Mouse (Mus musculus) heart, adult 2 months (tissue): ENCODE measurements around the gene Tln1.

ENCODE experiments used
- CTCF ChIP-seq: fragments of 200-600 bp; IDR thresholded peaks from 2 replicates; pipeline ENCODE4 v1.8.1; 2022; ENCODE audit warnings: antibody characterized with exemption, mild to moderate bottlenecking, moderate library complexity
- POLR2A ChIP-seq: fragments of 200-500 bp; IDR thresholded peaks from 2 replicates; pipeline ENCODE4 v1.6.1; 2011; ENCODE audit warnings: mild to moderate bottlenecking, low read depth, low read length, control low read depth; ENCODE audit not compliant: insufficient read depth

DNA sequence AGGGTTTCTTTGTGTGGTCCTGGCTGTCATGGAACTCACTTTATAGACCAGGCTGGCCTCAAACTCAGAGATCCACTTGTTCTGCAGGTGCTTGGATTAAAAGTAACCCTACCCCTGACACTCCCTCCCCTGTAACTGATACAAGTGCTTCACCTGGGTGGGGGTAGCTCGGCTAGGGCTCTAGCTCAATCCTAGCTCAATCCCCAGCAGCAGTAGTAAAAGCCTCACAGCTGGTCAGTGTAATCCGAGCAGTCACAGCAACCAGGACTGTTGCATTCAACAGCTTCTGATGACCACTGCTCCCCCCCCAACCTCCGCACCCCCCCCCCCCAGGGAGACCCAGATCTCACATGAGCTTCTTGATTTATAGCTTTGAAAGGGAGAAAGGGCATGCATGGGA, 20.4 kb downstream of the Tln1 start:
- TF ChIP-seq POLR2A (no peak), CTCF (no peak)
